Mouse (Mus musculus): ENCODE measurements around the gene Helt. TPM values are rescaled to one million over a fixed set of nuclear protein-coding genes. Genes with fewer than 3 reads are reported as not detected.

The Helt gene
- total and polyA plus RNA-seq, 3 experiments: not detected

DNA sequence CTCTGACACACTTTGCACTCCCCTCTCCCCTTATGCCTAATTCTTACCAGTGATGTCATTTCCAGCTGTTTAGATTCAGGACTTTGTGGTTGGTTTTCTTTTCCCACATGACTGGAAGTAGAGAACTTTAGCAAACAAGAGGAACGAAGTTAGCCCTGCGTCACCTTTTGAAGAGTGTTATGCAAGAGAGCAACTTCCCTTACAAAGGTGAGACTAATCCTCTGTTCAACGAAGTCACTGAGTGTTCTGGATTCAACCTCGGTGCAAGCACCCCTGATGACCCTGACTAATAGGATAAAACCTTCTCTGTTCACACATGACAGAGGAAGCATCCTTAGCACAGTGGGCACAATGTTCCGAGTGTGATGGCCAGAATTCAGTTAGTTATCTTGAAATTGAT lies 32.2 kb upstream of the Helt start:
- Histone ChIP-seq H3K9me3 (replicated peaks; ENCODE audit: low read length) (peaks cover 4% of the 10 kb centered on the region), H3K79me2 (replicated peaks; ENCODE audit: control insufficient read depth, extremely low read depth, insufficient read depth, poor library complexity, severe bottlenecking) (no peaks in the 10 kb centered on the region), H3K4me3 (replicated peaks in 1 of 3; ENCODE audit: low read depth in 2 of 3, low read length in 2 of 3, poor library complexity in 1 of 3) (no peak overlapping the region), H3K27me3 (replicated peaks) (no peaks in the 10 kb centered on the region), H3K27ac (ENCODE audit: insufficient read depth, low read depth) (no peak overlapping the region), H3K36me3 (replicated peaks in 1 of 2; ENCODE audit: control insufficient read depth in 1 of 2, insufficient read depth in 1 of 2, low read length in 1 of 2) (no peaks in the 10 kb centered on the region), H3K4me1 (ENCODE audit: control insufficient read depth in 1 of 2, insufficient read depth in 2 of 2) (no peaks in the 10 kb centered on the region; a peak in 1 of 4 replicates), H3K4me2 (ENCODE audit: insufficient read depth, low read depth, poor library complexity, severe bottlenecking) (no peak overlapping the region), H3K9ac (ENCODE audit: insufficient read depth, low read depth) (no peak overlapping the region)
- no peak for TF ChIP-seq NRF1 (IDR thresholded peaks at IDR 0.05; ENCODE audit: low read depth, low read length)
- TF ChIP-seq MEF2A (IDR thresholded peaks at IDR 0.05; ENCODE audit: borderline replicate concordance, low read depth, low read length): no peak
- no peak for TF ChIP-seq CHD2 (IDR thresholded peaks at IDR 0.05; ENCODE audit: low read length)
- no peak for TF ChIP-seq BHLHE40 (IDR thresholded peaks at IDR 0.05; ENCODE audit: low read depth, low read length)
- no peak for TF ChIP-seq USF1 (IDR thresholded peaks at IDR 0.05; ENCODE audit: low read depth, low read length)
- TF ChIP-seq TBP (conservative IDR thresholded peaks at IDR 0.05; ENCODE audit: low read depth, low read length): no peak
- TF ChIP-seq RCOR1 (conservative IDR thresholded peaks at IDR 0.05; ENCODE audit: low read depth, low read length): no peak
- TF ChIP-seq ZMIZ1 (IDR thresholded peaks at IDR 0.05; ENCODE audit: low read depth, low read length): no peak
- TF ChIP-seq GABPA (IDR thresholded peaks at IDR 0.05; ENCODE audit: insufficient replicate concordance, low read depth, low read length): no peak
- no peak for TF ChIP-seq UBTF (IDR thresholded peaks at IDR 0.05; ENCODE audit: low read depth, low read length)
- no peak for TF ChIP-seq ELF1 (IDR thresholded peaks at IDR 0.05; ENCODE audit: low read depth, low read length)
- in situ Hi-C loops (cut with MboI; ENCODE audit: low pct_ligation_motif_present, low pct_unique_long_range_greater_than_20kb, low sequenced_read_pairs) (no loop called here), dilution Hi-C loops (cut with MboI; ENCODE audit: extremely low pct_ligation_motif_present, extremely low pct_unique_long_range_greater_than_20kb, low sequenced_read_pairs) (no loop called here)
- no peak for DNase-seq (ENCODE audit: extremely low read depth)

- dilution Hi-C loops (cut with MboI; ENCODE audit: extremely low pct_ligation_motif_present, extremely low pct_unique_long_range_greater_than_20kb, low sequenced_read_pairs) (no loop called here), in situ Hi-C loops (cut with MboI; ENCODE audit: low pct_ligation_motif_present, low pct_unique_long_range_greater_than_20kb, low sequenced_read_pairs) (no loop called here)
- Histone ChIP-seq H3K4me3 (replicated peaks in 1 of 3; ENCODE audit: low read depth in 2 of 3, low read length in 2 of 3, poor library complexity in 1 of 3) (no peak overlapping the region), H3K4me2 (ENCODE audit: insufficient read depth, low read depth, poor library complexity, severe bottlenecking) (no peak overlapping the region), H3K4me1 (ENCODE audit: control insufficient read depth in 1 of 2, insufficient read depth in 2 of 2) (no peaks in the 10 kb centered on the region; a peak in 1 of 4 replicates), H3K27me3 (replicated peaks) (no peaks in the 10 kb centered on the region), H3K9me3 (replicated peaks; ENCODE audit: low read length) (peaks cover 6% of the 10 kb centered on the region), H3K36me3 (replicated peaks in 1 of 2; ENCODE audit: control insufficient read depth in 1 of 2, insufficient read depth in 1 of 2, low read length in 1 of 2) (no peaks in the 10 kb centered on the region), H3K9ac (ENCODE audit: insufficient read depth, low read depth) (no peak overlapping the region), H3K27ac (ENCODE audit: insufficient read depth, low read depth) (no peak overlapping the region), H3K79me2 (replicated peaks; ENCODE audit: control insufficient read depth, extremely low read depth, insufficient read depth, poor library complexity, severe bottlenecking) (no peaks in the 10 kb centered on the region)
- DNase-seq (ENCODE audit: extremely low read depth): no peak
- no peak for TF ChIP-seq NRF1 (IDR thresholded peaks at IDR 0.05; ENCODE audit: low read depth, low read length)
- TF ChIP-seq E2F4 (IDR thresholded peaks at IDR 0.05; ENCODE audit: insufficient replicate concordance, low read depth, low read length): no peak
- no peak for TF ChIP-seq MXI1 (IDR thresholded peaks at IDR 0.05; ENCODE audit: low read depth, low read length)
- TF ChIP-seq USF1 (IDR thresholded peaks at IDR 0.05; ENCODE audit: low read depth, low read length): no peak
- no peak for TF ChIP-seq MYC (IDR thresholded peaks at IDR 0.05; ENCODE audit: low read depth, low read length)
- no peak for TF ChIP-seq NELFE (IDR thresholded peaks at IDR 0.05; ENCODE audit: low read depth, low read length)
- no peak for TF ChIP-seq RCOR1 (conservative IDR thresholded peaks at IDR 0.05; ENCODE audit: low read depth, low read length)
- TF ChIP-seq IRF4 (IDR thresholded peaks at IDR 0.05; ENCODE audit: low read depth, low read length): no peak
- no peak for TF ChIP-seq SIN3A (IDR thresholded peaks at IDR 0.05; ENCODE audit: low read length)
These were observed 30.2 kb upstream of the Helt start for GRCm38 (mm10) chr8:46324676-46325075.

All from CH12.LX (cell line).